Mouse (Mus musculus) Patski (cell line): ENCODE measurements around the gene Cmip. TPM values are rescaled to one million over a fixed set of nuclear protein-coding genes. Genes with fewer than 3 reads are reported as not detected.
A peak's percentile ranks its signal among the peaks of the same experiment; 100 is the strongest.

ENCODE experiments used
- ATAC-seq: fragments of 100-300 bp; one replicate; pipeline ENCODE4 v1.8.0; 2021
- CTCF ChIA-PET: fragments of 350-600 bp; sonication (Branson Sonifier 250); formaldehyde crosslinking; loops from one replicate; lab custom pipeline; 2022; ENCODE audit warnings: inconsistent platforms; lab: Charles Lee
- POLR2A ChIA-PET: fragments of 350-600 bp; sonication (Branson Sonifier 250); formaldehyde crosslinking; loops from one replicate; lab custom pipeline; 2022; ENCODE audit warnings: antibody characterized with exemption, inconsistent platforms; lab: Charles Lee
- DNase-seq: peaks from one replicate; pipeline ENCODE4 v3.0.0-alpha.2; 2011; ENCODE audit warnings: low read depth, low spot score
- H3K27me3 ChIP-seq: fragments of 371-371 bp; one replicate; pipeline ENCODE4 v1.5.1; 2021
- CTCF ChIP-seq: fragments of 100-300 bp; IDR thresholded peaks from one replicate; pipeline ENCODE4 v1.5.1; 2021
- in situ Hi-C: fragments of 300-500 bp; cut with MboI; formaldehyde crosslinking; loops from 3 replicates; pipeline ENCODE4 v1.11.1; 2018; ENCODE audit warnings: low pct_unique_long_range_greater_than_20kb, mixed read lengths
- polyA plus RNA-seq: library from polyadenylated mRNA; unstranded; gene quantifications from one replicate; pipeline ENCODE4 v1.2.3, GENCODE M21; 2021

Cmip gene
- polyA plus RNA-seq, 1 experiment from 2014 or later = 63.6 TPM

- no peak for TF ChIP-seq CTCF
- no peak for DNase-seq
Measured at GRCm38 (mm10) chr8:117469431-117470341, 212.8 kb downstream of the Cmip start.

GRCm38 (mm10) chr8:117470342-117470781 is 213.5 kb downstream of the Cmip start:
- ChIA-PET POLR2A (no interaction called here), CTCF (interaction anchor here (0.7 to 3.6 kb wide), 3 partner anchors 85 to 246 kb away, joined by 3 to 13 read pairs (median 3); no protein-coding TSS in a partner anchor)
- in situ Hi-C loops = loop anchor here (5.0 to 10.0 kb wide), 3 partner anchors 248 to 546 kb away; partner anchors contain the start of genes Cenpn and Cmc2
- DNase-seq (no peak), ATAC-seq (no peak)
- TF ChIP-seq CTCF = no peak
- H3K27me3 ChIP-seq = no peaks in the 10 kb centered on the region

More at GRCm38 (mm10) chr8:117469431-117470341, 212.8 kb downstream of the Cmip start:
- ChIA-PET CTCF (interaction anchor here (2.4 to 3.6 kb wide), 2 partner anchors 245 to 362 kb away, joined by 6 to 13 read pairs; no protein-coding TSS in a partner anchor), POLR2A (no interaction called here)
- in situ Hi-C loops = loop anchor here (5.0 to 10.0 kb wide), 3 partner anchors 247 to 545 kb away; partner anchors contain the start of genes Cenpn and Cmc2
- ATAC-seq = no peak
- no peaks in the 10 kb centered on the region for H3K27me3 ChIP-seq

GRCm38 (mm10) chr8:117471174-117471573 is 214.3 kb downstream of the Cmip start:
- POLR2A ChIA-PET = no interaction called here
- in situ Hi-C loops = loop anchor here (5.0 to 10.0 kb wide), 3 partner anchors 249 to 546 kb away; partner anchors contain the start of genes Cenpn and Cmc2
- ATAC-seq (peak; percentile 45), DNase-seq (no peak)
- no peaks in the 10 kb centered on the region for H3K27me3 ChIP-seq
- CTCF ChIA-PET = interaction anchor here (0.7 to 3.6 kb wide), 3 partner anchors 86 to 246 kb away, joined by 3 to 13 read pairs (median 3); no protein-coding TSS in a partner anchor
- peak; percentile 93 for TF ChIP-seq CTCF

- CTCF ChIA-PET = interaction anchor here (0.9 to 3.6 kb wide), 2 partner anchors 247 to 319 kb away, joined by 3 to 13 read pairs; no protein-coding TSS in a partner anchor
- no peak for DNase-seq
- TF ChIP-seq CTCF = no peak
- H3K27me3 ChIP-seq = no peaks in the 10 kb centered on the region
- ATAC-seq = no peak
- POLR2A ChIA-PET = interaction anchor here (0.6 kb wide), 1 partner anchor 480 kb away, joined by 3 read pairs; no protein-coding TSS in a partner anchor
- in situ Hi-C loops = loop anchor here (5.0 to 10.0 kb wide), 3 partner anchors 249 to 547 kb away; partner anchors contain the start of genes Cenpn and Cmc2
Measured at GRCm38 (mm10) chr8:117471655-117472054, 214.8 kb downstream of the Cmip start.

GRCm38 (mm10) chr8:117472332-117472731 is 215.5 kb downstream of the Cmip start:
- POLR2A ChIA-PET = interaction anchor here (0.6 kb wide), 1 partner anchor 481 kb away, joined by 3 read pairs; no protein-coding TSS in a partner anchor
- TF ChIP-seq CTCF = no peak

GRCm38 (mm10) chr8:117474944-117475343 is 218.1 kb downstream of the Cmip start:
- no peaks in the 10 kb centered on the region for H3K27me3 ChIP-seq
- in situ Hi-C loops = loop anchor here (5.0 to 10.0 kb wide), 4 partner anchors 97 to 550 kb away; partner anchors contain the start of genes Cenpn and Cmc2
- ATAC-seq (peak; percentile 37), DNase-seq (no peak)
- CTCF ChIA-PET = no interaction called here
- peak; percentile 86 for TF ChIP-seq CTCF
- POLR2A ChIA-PET = no interaction called here

More at GRCm38 (mm10) chr8:117472332-117472731, 215.5 kb downstream of the Cmip start:
- no peak for ATAC-seq
- H3K27me3 ChIP-seq = no peaks in the 10 kb centered on the region
- in situ Hi-C loops = loop anchor here (5.0 to 10.0 kb wide), 3 partner anchors 250 to 548 kb away; partner anchors contain the start of genes Cenpn and Cmc2
- DNase-seq = no peak
- CTCF ChIA-PET = interaction anchor here (0.9 to 3.6 kb wide), 4 partner anchors 248 to 545 kb away, joined by 3 to 13 read pairs (median 4); no protein-coding TSS in a partner anchor

- no peaks in the 10 kb centered on the region for H3K27me3 ChIP-seq
- no peak for ATAC-seq
- in situ Hi-C loops = loop anchor here (5.0 to 10.0 kb wide), 2 partner anchors 96 to 551 kb away; partner anchors contain the start of genes Cenpn and Cmc2
- no peak for DNase-seq
- ChIA-PET CTCF (no interaction called here), POLR2A (no interaction called here)
- TF ChIP-seq CTCF = no peak
Measured at GRCm38 (mm10) chr8:117475819-117476218, 219.0 kb downstream of the Cmip start.

GRCm38 (mm10) chr8:117478082-117478481 is 221.2 kb downstream of the Cmip start:
- ATAC-seq (no peak), DNase-seq (no peak)
- no peak for TF ChIP-seq CTCF
- CTCF ChIA-PET = no interaction called here
- in situ Hi-C loops = loop anchor here (5.0 to 10.0 kb wide), 2 partner anchors 94 to 553 kb away; partner anchors contain the start of genes Cenpn and Cmc2
- POLR2A ChIA-PET = no interaction called here
- H3K27me3 ChIP-seq = no peaks in the 10 kb centered on the region

GRCm38 (mm10) chr8:117479996-117480395 is 223.1 kb downstream of the Cmip start:
- TF ChIP-seq CTCF = no peak
- DNase-seq (no peak), ATAC-seq (no peak)
- ChIA-PET POLR2A (no interaction called here), CTCF (no interaction called here)
- in situ Hi-C loops = loop anchor here (5.0 to 10.0 kb wide), 2 partner anchors 92 to 555 kb away; partner anchors contain the start of genes Cenpn and Cmc2
- H3K27me3 ChIP-seq = no peaks in the 10 kb centered on the region

- DNase-seq (no peak), ATAC-seq (no peak)
- CTCF ChIA-PET = no interaction called here
- POLR2A ChIA-PET = no interaction called here
- in situ Hi-C loops = no loop called here
- TF ChIP-seq CTCF = no peak
- H3K27me3 ChIP-seq = no peaks in the 10 kb centered on the region
Measured at GRCm38 (mm10) chr8:117480516-117480915, 223.7 kb downstream of the Cmip start.
